Mouse (Mus musculus): ENCODE results near the gene Ccl5. TPM values are rescaled to one million over a fixed set of nuclear protein-coding genes. Genes with fewer than 3 reads are reported as not detected.

Gene Ccl5
- polyA plus RNA-seq, 1 experiment: 777 TPM

- 97% methylated on average over 5 of the region's 5 CpGs for WGBS
- Histone ChIP-seq H3K4me1 (replicated peaks; ENCODE audit: control insufficient read depth, insufficient read depth, low read length) (no peaks in the 10 kb centered on the region), H3K27me3 (ENCODE audit: control insufficient read depth, insufficient read depth, low read length) (no peaks in the 10 kb centered on the region), H3K27ac (ENCODE audit: control insufficient read depth, insufficient read depth, low read length) (no peak overlapping the region), H3K36me3 (ENCODE audit: control insufficient read depth, insufficient read depth, low read length) (peaks cover 67% of the 10 kb centered on the region), H3K4me3 (ENCODE audit: control insufficient read depth, insufficient read depth, low read length) (no peak overlapping the region)
- DNase-seq: no peak
- TF ChIP-seq POLR2A (IDR thresholded peaks at IDR 0.05; ENCODE audit: control insufficient read depth, extremely low read depth, insufficient read depth, low read length, poor library complexity) (no peak), CTCF (IDR thresholded peaks at IDR 0.05; ENCODE audit: borderline replicate concordance, control insufficient read depth, extremely low read depth, insufficient read depth, low read length, poor library complexity) (no peak)
Observed at GRCm38 (mm10) chr11:83504308-83504707, 26.0 kb downstream of the Ccl5 start.

DNA sequence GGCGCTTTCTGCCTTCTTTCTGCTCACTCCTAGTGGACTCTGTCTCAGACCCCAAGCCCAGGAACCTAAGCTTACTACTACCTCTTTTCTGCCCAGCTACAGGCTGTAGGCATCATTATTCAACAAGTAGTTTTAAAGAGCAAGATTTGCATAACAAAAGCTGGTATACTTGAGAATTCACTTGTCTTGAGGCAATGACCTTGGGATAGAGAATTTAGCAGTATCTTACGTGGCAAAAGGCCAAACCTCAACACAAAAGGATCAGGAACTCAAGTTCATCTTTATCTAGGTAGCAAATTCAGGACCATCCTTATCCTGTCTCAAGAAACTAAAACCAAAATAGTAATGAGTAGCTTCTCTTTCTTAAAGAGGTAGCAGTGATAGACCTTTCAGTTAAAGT, 34.7 kb downstream of the Ccl5 start:
- 98% methylated on average over 2 of the region's 2 CpGs for WGBS
- no peak for DNase-seq
- no peak overlapping the region for H3K27ac ChIP-seq (ENCODE audit: control insufficient read depth, insufficient read depth, low read length)
- H3K4me1 ChIP-seq (replicated peaks; ENCODE audit: control insufficient read depth, insufficient read depth, low read length): no peaks in the 10 kb centered on the region
- H3K27me3 ChIP-seq (ENCODE audit: control insufficient read depth, insufficient read depth, low read length): no peaks in the 10 kb centered on the region
- H3K4me3 ChIP-seq (ENCODE audit: control insufficient read depth, insufficient read depth, low read length): no peak overlapping the region
- H3K36me3 ChIP-seq (ENCODE audit: control insufficient read depth, insufficient read depth, low read length): peaks cover 22% of the 10 kb centered on the region
- TF ChIP-seq POLR2A (IDR thresholded peaks at IDR 0.05; ENCODE audit: control insufficient read depth, extremely low read depth, insufficient read depth, low read length, poor library complexity): no peak
- no peak for TF ChIP-seq CTCF (IDR thresholded peaks at IDR 0.05; ENCODE audit: borderline replicate concordance, control insufficient read depth, extremely low read depth, insufficient read depth, low read length, poor library complexity)

GRCm38 (mm10) chr11:83491488-83491887, 38.8 kb downstream of the Ccl5 start:
- Histone ChIP-seq H3K4me3 (ENCODE audit: control insufficient read depth, insufficient read depth, low read length) (no peak overlapping the region), H3K27me3 (ENCODE audit: control insufficient read depth, insufficient read depth, low read length) (no peaks in the 10 kb centered on the region), H3K4me1 (replicated peaks; ENCODE audit: control insufficient read depth, insufficient read depth, low read length) (no peaks in the 10 kb centered on the region), H3K27ac (ENCODE audit: control insufficient read depth, insufficient read depth, low read length) (no peak overlapping the region), H3K36me3 (ENCODE audit: control insufficient read depth, insufficient read depth, low read length) (peaks cover 29% of the 10 kb centered on the region)
- TF ChIP-seq CTCF (IDR thresholded peaks at IDR 0.05; ENCODE audit: borderline replicate concordance, control insufficient read depth, extremely low read depth, insufficient read depth, low read length, poor library complexity) (no peak), POLR2A (IDR thresholded peaks at IDR 0.05; ENCODE audit: control insufficient read depth, extremely low read depth, insufficient read depth, low read length, poor library complexity) (no peak)
- 88% methylated on average over 4 of the region's 4 CpGs for WGBS
- DNase-seq: no peak

Other genes with a start within 250 kb of the Ccl5 start
- not detected in 2 replicates for gene Slfn14, start 243.8 kb downstream of the Ccl5 start, polyA plus RNA-seq (2012; rRNA removed)
- gene Ap2b1, start 231.5 kb downstream of the Ccl5 start, polyA plus RNA-seq (2012; rRNA removed): 41.4 and 51.0 TPM in 2 replicates
- gene Pex12, start 227.9 kb downstream of the Ccl5 start, polyA plus RNA-seq (2012; rRNA removed): 8.5 and 9.2 TPM in 2 replicates
- gene Rasl10b, start 121.4 kb downstream of the Ccl5 start, polyA plus RNA-seq (2012; rRNA removed): 1.2 and 5.3 TPM in 2 replicates
- 0.10 and 0.12 TPM in 2 replicates for gene Gas2l2, start 101.1 kb downstream of the Ccl5 start, polyA plus RNA-seq (2012; rRNA removed)
- gene 1700020L24Rik, start 92.8 kb downstream of the Ccl5 start, polyA plus RNA-seq (2012; rRNA removed): 1.9 and 2.0 TPM in 2 replicates
- 6.0 and 8.2 TPM in 2 replicates for gene Mmp28, start 67.4 kb downstream of the Ccl5 start, polyA plus RNA-seq (2012; rRNA removed)
- 17.1 and 20.0 TPM in 2 replicates for gene Taf15, start 57.4 kb downstream of the Ccl5 start, polyA plus RNA-seq (2012; rRNA removed)
- 0.20 TPM in 1 of 2 replicates, not detected in the other for gene Heatr9, start 8.3 kb downstream of the Ccl5 start, polyA plus RNA-seq (2012; rRNA removed)
- 3.4 and 4.5 TPM in 2 replicates for gene Ccl9, start 48.1 kb upstream of the Ccl5 start, polyA plus RNA-seq (2012; rRNA removed)
- 4.9 and 10.4 TPM in 2 replicates for gene Ccl6, start 62.6 kb upstream of the Ccl5 start, polyA plus RNA-seq (2012; rRNA removed)
- gene Rpl9-ps1, start 115.1 kb upstream of the Ccl5 start, polyA plus RNA-seq (2012; rRNA removed): not detected in 2 replicates
- gene Ccl3, start 118.8 kb upstream of the Ccl5 start, polyA plus RNA-seq (2012; rRNA removed): 3.6 and 10.2 TPM in 2 replicates
- gene Ccl4, start 132.1 kb upstream of the Ccl5 start, polyA plus RNA-seq (2012; rRNA removed): 5.0 and 8.5 TPM in 2 replicates
- 14.8 and 44.4 TPM in 2 replicates for gene Wfdc17, start 173.5 kb upstream of the Ccl5 start, polyA plus RNA-seq (2012; rRNA removed)
- 48.6 and 72.8 TPM in 2 replicates for gene Wfdc18, start 178.5 kb upstream of the Ccl5 start, polyA plus RNA-seq (2012; rRNA removed)
- gene Wfdc21, start 216.4 kb upstream of the Ccl5 start, polyA plus RNA-seq (2012; rRNA removed): 12.5 and 17.0 TPM in 2 replicates
- gene Heatr6, start 223.2 kb upstream of the Ccl5 start, polyA plus RNA-seq (2012; rRNA removed): 35.0 and 37.2 TPM in 2 replicates

Data from thymus, adult 2 months (tissue).